Mouse (Mus musculus): Measurements from ENCODE around the gene St8sia1. TPM values are rescaled to one million over a fixed set of nuclear protein-coding genes. Genes with fewer than 3 reads are reported as not detected.

Gene St8sia1
- polyA plus RNA-seq, 1 experiment from 2014 or later: 1.4 TPM

- Histone ChIP-seq H3K9ac (ENCODE audit: low read depth, low read length) (no peak overlapping the region), H3K27me3 (replicated peaks; ENCODE audit: control insufficient read depth, insufficient read depth, low read length) (no peaks in the 10 kb centered on the region), H3K9me3 (ENCODE audit: control insufficient read depth, low read length) (no peaks in the 10 kb centered on the region), H3K36me3 (ENCODE audit: control insufficient read depth, insufficient read depth, low read length) (no peaks in the 10 kb centered on the region), H3K4me2 (ENCODE audit: low read depth, low read length) (no peak overlapping the region), H3K4me1 (ENCODE audit: control insufficient read depth, insufficient read depth, low read length) (no peaks in the 10 kb centered on the region), H3K4me3 (ENCODE audit: low read length) (no peak overlapping the region), H3K27ac (ENCODE audit: low read length) (no peak overlapping the region)
- 78% methylated on average over 8 of the region's 8 CpGs for WGBS
- ATAC-seq: no peak
These were observed 113.8 kb downstream of the St8sia1 start for GRCm38 (mm10) chr6:142850436-142850835.

- Histone ChIP-seq H3K27me3 (replicated peaks; ENCODE audit: control insufficient read depth, insufficient read depth, low read length) (no peaks in the 10 kb centered on the region), H3K4me2 (ENCODE audit: low read depth, low read length) (no peak overlapping the region), H3K4me1 (ENCODE audit: control insufficient read depth, insufficient read depth, low read length) (no peaks in the 10 kb centered on the region), H3K9ac (ENCODE audit: low read depth, low read length) (no peak overlapping the region), H3K9me3 (ENCODE audit: control insufficient read depth, low read length) (no peaks in the 10 kb centered on the region), H3K36me3 (ENCODE audit: control insufficient read depth, insufficient read depth, low read length) (no peaks in the 10 kb centered on the region), H3K4me3 (ENCODE audit: low read length) (no peak overlapping the region), H3K27ac (ENCODE audit: low read length) (no peak overlapping the region)
- 56% methylated on average over 5 of the region's 5 CpGs for whole genome bisulfite sequencing
- ATAC-seq: no peak
These were observed 114.9 kb downstream of the St8sia1 start for GRCm38 (mm10) chr6:142849326-142849725.

GRCm38 (mm10) chr6:142847914-142848674, 116.2 kb downstream of the St8sia1 start:
- Histone ChIP-seq H3K9me3 (ENCODE audit: control insufficient read depth, low read length) (no peaks in the 10 kb centered on the region), H3K4me1 (ENCODE audit: control insufficient read depth, insufficient read depth, low read length) (no peaks in the 10 kb centered on the region), H3K27me3 (replicated peaks; ENCODE audit: control insufficient read depth, insufficient read depth, low read length) (no peaks in the 10 kb centered on the region), H3K9ac (ENCODE audit: low read depth, low read length) (no peak overlapping the region), H3K36me3 (ENCODE audit: control insufficient read depth, insufficient read depth, low read length) (no peaks in the 10 kb centered on the region), H3K4me3 (ENCODE audit: low read length) (no peak overlapping the region), H3K4me2 (ENCODE audit: low read depth, low read length) (no peak overlapping the region), H3K27ac (ENCODE audit: low read length) (no peak overlapping the region)
- ATAC-seq: no peak
- WGBS: 81% methylated on average over 8 of the region's 8 CpGs

- no peak for ATAC-seq
- Histone ChIP-seq H3K27ac (ENCODE audit: low read length) (no peak overlapping the region), H3K27me3 (replicated peaks; ENCODE audit: control insufficient read depth, insufficient read depth, low read length) (no peaks in the 10 kb centered on the region), H3K9ac (ENCODE audit: low read depth, low read length) (no peak overlapping the region), H3K4me1 (ENCODE audit: control insufficient read depth, insufficient read depth, low read length) (no peaks in the 10 kb centered on the region), H3K4me3 (ENCODE audit: low read length) (no peak overlapping the region), H3K4me2 (ENCODE audit: low read depth, low read length) (no peak overlapping the region), H3K36me3 (ENCODE audit: control insufficient read depth, insufficient read depth, low read length) (no peaks in the 10 kb centered on the region), H3K9me3 (ENCODE audit: control insufficient read depth, low read length) (no peaks in the 10 kb centered on the region)
- WGBS: 88% methylated on average over 4 of the region's 4 CpGs
These were observed 117.4 kb downstream of the St8sia1 start for GRCm38 (mm10) chr6:142846855-142847254.

GRCm38 (mm10) chr6:142845066-142845465, 119.2 kb downstream of the St8sia1 start:
- no peaks in the 10 kb centered on the region for H3K36me3 ChIP-seq (ENCODE audit: control insufficient read depth, insufficient read depth, low read length)
- no peaks in the 10 kb centered on the region for H3K4me1 ChIP-seq (ENCODE audit: control insufficient read depth, insufficient read depth, low read length)
- no peak overlapping the region for H3K27ac ChIP-seq (ENCODE audit: low read length)
- H3K9me3 ChIP-seq (ENCODE audit: control insufficient read depth, low read length): no peaks in the 10 kb centered on the region
- no peak overlapping the region for H3K4me3 ChIP-seq (ENCODE audit: low read length)
- H3K9ac ChIP-seq (ENCODE audit: low read depth, low read length): no peak overlapping the region
- no peaks in the 10 kb centered on the region for H3K27me3 ChIP-seq (replicated peaks; ENCODE audit: control insufficient read depth, insufficient read depth, low read length)
- WGBS: 85% methylated on average over 4 of the region's 4 CpGs
- no peak for ATAC-seq
- no peak overlapping the region for H3K4me2 ChIP-seq (ENCODE audit: low read depth, low read length)

- no peak overlapping the region for H3K4me2 ChIP-seq (ENCODE audit: low read depth, low read length)
- WGBS: 87% methylated on average over 4 of the region's 4 CpGs
These were observed 120.2 kb downstream of the St8sia1 start for GRCm38 (mm10) chr6:142844061-142844460.

GRCm38 (mm10) chr6:142838501-142838900, 125.8 kb downstream of the St8sia1 start:
- no peak for ATAC-seq
- Histone ChIP-seq H3K4me3 (ENCODE audit: low read length) (no peak overlapping the region), H3K9ac (ENCODE audit: low read depth, low read length) (no peak overlapping the region), H3K36me3 (ENCODE audit: control insufficient read depth, insufficient read depth, low read length) (no peaks in the 10 kb centered on the region), H3K4me2 (ENCODE audit: low read depth, low read length) (no peak overlapping the region), H3K9me3 (ENCODE audit: control insufficient read depth, low read length) (no peaks in the 10 kb centered on the region), H3K27me3 (replicated peaks; ENCODE audit: control insufficient read depth, insufficient read depth, low read length) (no peaks in the 10 kb centered on the region), H3K4me1 (ENCODE audit: control insufficient read depth, insufficient read depth, low read length) (no peaks in the 10 kb centered on the region), H3K27ac (ENCODE audit: low read length) (no peak overlapping the region)
- WGBS: 93% methylated on average over 1 of the region's 1 CpGs

More at GRCm38 (mm10) chr6:142844061-142844460, 120.2 kb downstream of the St8sia1 start:
- Histone ChIP-seq H3K9me3 (ENCODE audit: control insufficient read depth, low read length) (no peaks in the 10 kb centered on the region), H3K27me3 (replicated peaks; ENCODE audit: control insufficient read depth, insufficient read depth, low read length) (no peaks in the 10 kb centered on the region), H3K4me3 (ENCODE audit: low read length) (no peak overlapping the region), H3K9ac (ENCODE audit: low read depth, low read length) (no peak overlapping the region), H3K27ac (ENCODE audit: low read length) (no peak overlapping the region), H3K36me3 (ENCODE audit: control insufficient read depth, insufficient read depth, low read length) (no peaks in the 10 kb centered on the region), H3K4me1 (ENCODE audit: control insufficient read depth, insufficient read depth, low read length) (no peaks in the 10 kb centered on the region)
- no peak for ATAC-seq

GRCm38 (mm10) chr6:142837326-142837725, 126.9 kb downstream of the St8sia1 start:
- no peak overlapping the region for H3K9ac ChIP-seq (ENCODE audit: low read depth, low read length)
- H3K36me3 ChIP-seq (ENCODE audit: control insufficient read depth, insufficient read depth, low read length): no peaks in the 10 kb centered on the region
- H3K9me3 ChIP-seq (ENCODE audit: control insufficient read depth, low read length): no peaks in the 10 kb centered on the region
- no peak overlapping the region for H3K4me2 ChIP-seq (ENCODE audit: low read depth, low read length)
- H3K4me3 ChIP-seq (ENCODE audit: low read length): no peak overlapping the region
- no peaks in the 10 kb centered on the region for H3K27me3 ChIP-seq (replicated peaks; ENCODE audit: control insufficient read depth, insufficient read depth, low read length)
- H3K27ac ChIP-seq (ENCODE audit: low read length): no peak overlapping the region
- H3K4me1 ChIP-seq (ENCODE audit: control insufficient read depth, insufficient read depth, low read length): no peaks in the 10 kb centered on the region
- no peak for ATAC-seq
- 74% methylated on average over 9 of the region's 9 CpGs for WGBS

- no peak overlapping the region for H3K4me3 ChIP-seq (ENCODE audit: low read length)
- WGBS: 51% methylated on average over 18 of the region's 18 CpGs
These were observed 128.5 kb downstream of the St8sia1 start for GRCm38 (mm10) chr6:142835726-142836125.

GRCm38 (mm10) chr6:142834911-142835310, 129.3 kb downstream of the St8sia1 start:
- Histone ChIP-seq H3K9ac (ENCODE audit: low read depth, low read length) (no peak overlapping the region), H3K36me3 (ENCODE audit: control insufficient read depth, insufficient read depth, low read length) (no peaks in the 10 kb centered on the region), H3K4me3 (ENCODE audit: low read length) (no peak overlapping the region), H3K27me3 (replicated peaks; ENCODE audit: control insufficient read depth, insufficient read depth, low read length) (no peaks in the 10 kb centered on the region), H3K27ac (ENCODE audit: low read length) (no peak overlapping the region), H3K4me1 (ENCODE audit: control insufficient read depth, insufficient read depth, low read length) (no peaks in the 10 kb centered on the region), H3K4me2 (ENCODE audit: low read depth, low read length) (no peak overlapping the region), H3K9me3 (ENCODE audit: control insufficient read depth, low read length) (no peaks in the 10 kb centered on the region)
- 64% methylated on average over 4 of the region's 4 CpGs for WGBS
- no peak for ATAC-seq

More at GRCm38 (mm10) chr6:142835726-142836125, 128.5 kb downstream of the St8sia1 start:
- Histone ChIP-seq H3K4me2 (ENCODE audit: low read depth, low read length) (no peak overlapping the region), H3K9ac (ENCODE audit: low read depth, low read length) (no peak overlapping the region), H3K36me3 (ENCODE audit: control insufficient read depth, insufficient read depth, low read length) (no peaks in the 10 kb centered on the region), H3K9me3 (ENCODE audit: control insufficient read depth, low read length) (no peaks in the 10 kb centered on the region), H3K27me3 (replicated peaks; ENCODE audit: control insufficient read depth, insufficient read depth, low read length) (no peaks in the 10 kb centered on the region), H3K4me1 (ENCODE audit: control insufficient read depth, insufficient read depth, low read length) (no peaks in the 10 kb centered on the region), H3K27ac (ENCODE audit: low read length) (no peak overlapping the region)
- ATAC-seq: no peak

All from intestine, embryonic 16.5 days (tissue).